Mouse (Mus musculus) cerebellum, postnatal 25 days (tissue): Measurements from ENCODE around the gene Bag3.

Source experiments
- DNase-seq, 2 experiments: peaks; one replicate each; pipeline ENCODE4 v3.0.0; 2021; ENCODE audit warnings: mixed read lengths in 2 of 2

Gene Bag3

DNA sequence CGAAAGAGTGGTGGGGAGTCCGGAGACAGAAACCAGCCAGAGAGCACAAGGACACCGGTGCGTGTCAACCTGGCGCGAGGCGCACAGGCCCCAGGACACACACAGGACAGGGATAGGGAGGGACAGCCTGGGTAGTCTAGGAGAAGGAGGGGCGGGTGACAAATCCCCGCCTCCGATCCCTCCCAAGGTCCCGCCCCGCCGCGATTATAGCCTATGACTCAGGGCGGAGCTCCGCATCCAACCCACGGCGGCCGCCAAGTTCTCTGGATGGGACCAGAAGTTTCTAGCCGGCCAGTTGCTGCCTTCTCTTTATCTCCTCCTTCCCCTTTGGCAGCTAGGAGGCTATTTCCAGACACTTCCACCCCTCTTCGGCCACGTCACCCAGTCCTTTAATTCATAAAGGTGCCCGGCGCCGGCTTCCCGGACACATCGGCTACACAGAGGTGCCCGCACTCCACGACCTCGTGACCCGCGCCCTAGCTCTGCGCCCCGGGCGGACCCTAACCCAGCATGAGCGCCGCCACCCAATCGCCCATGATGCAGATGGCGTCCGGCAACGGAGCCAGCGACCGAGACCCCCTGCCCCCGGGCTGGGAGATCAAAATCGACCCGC, at the start of gene Bag3:
Gene Bag3 (plus strand): TSS at position 268 of the 613 bp plus-strand sequence.
- peak; percentile 71 to 86 for DNase-seq

DNA sequence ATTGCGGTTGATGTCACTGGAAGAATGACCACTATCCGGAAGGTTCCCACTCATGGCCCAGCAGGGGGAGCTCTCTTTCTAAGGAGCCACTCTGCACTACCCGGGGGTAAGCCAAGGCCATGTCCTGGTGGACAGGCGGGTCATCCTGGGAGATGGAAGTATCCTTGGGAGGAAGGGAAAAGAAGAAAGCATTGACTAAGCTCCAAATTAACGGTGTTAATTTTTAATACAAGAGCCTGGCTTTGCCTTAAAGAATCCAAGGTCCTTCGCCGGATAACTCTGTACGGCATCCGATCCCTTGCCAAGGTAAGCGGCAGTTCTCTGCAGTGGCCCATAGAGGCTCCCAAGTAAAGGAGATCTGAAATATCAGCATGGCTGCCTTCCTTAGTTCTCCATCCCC, 49.1 kb upstream of the Bag3 start:
- DNase-seq, result peak; percentile 86 to 92

DNA sequence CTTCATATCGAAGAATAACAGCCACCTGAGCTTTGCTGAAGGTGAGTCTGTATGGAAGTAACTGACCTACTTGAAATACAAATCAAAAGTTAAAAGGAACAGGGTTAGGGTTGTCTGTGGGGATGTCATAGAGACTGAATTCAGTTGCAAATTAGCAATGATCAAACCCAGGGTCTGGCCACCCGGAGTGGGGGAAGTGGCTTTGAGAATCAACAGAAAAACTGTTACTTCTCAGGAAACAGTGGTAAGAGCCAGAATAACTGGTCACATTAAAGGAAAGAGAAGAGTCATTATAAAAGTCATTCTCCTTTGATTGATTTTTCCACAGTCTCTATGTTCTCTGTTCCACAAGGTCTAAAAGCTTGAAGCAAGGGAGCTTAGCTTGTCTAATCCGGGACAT, 34.4 kb upstream of the Bag3 start:
- DNase-seq, result no peak

DNA sequence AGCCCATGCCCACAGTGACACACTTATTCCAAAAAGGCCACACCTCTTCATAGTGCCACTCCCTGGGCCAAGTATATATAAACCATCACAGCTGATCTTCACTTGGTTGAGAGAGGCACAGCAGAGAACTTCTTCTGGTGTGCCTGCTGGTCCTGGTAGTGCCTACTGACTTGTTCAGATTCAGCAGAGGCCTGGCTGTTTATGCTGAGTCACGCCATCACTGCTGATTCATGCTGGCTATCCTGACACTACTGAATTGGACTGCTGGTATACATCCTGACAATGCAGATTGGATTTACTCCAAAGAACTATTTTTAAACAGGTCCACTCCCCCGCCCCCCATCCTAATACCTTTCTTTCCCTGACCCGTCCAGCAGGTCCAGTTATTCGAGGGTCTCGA, 28.9 kb upstream of the Bag3 start:
- no peak for DNase-seq

DNA sequence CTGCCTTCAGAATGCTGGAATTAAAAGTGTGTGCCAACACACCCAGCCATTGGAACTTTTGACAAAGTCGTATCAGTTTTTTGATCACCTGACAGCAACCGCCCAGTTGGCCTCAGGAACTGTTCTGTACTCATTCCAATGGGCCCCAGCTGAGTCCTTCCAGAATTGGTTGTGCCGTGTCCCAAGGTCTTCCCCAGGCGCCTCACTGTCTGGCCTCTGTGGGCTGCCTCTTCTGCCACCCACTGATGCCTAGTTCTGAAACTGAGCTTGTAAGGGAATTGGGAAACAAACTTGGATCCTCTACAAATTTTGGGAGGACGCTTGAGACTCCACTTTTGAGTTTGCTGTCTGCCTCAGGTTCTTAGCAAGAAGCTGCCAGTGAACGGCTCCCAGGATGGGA, 23.6 kb upstream of the Bag3 start:
- DNase-seq, result no peak

DNA sequence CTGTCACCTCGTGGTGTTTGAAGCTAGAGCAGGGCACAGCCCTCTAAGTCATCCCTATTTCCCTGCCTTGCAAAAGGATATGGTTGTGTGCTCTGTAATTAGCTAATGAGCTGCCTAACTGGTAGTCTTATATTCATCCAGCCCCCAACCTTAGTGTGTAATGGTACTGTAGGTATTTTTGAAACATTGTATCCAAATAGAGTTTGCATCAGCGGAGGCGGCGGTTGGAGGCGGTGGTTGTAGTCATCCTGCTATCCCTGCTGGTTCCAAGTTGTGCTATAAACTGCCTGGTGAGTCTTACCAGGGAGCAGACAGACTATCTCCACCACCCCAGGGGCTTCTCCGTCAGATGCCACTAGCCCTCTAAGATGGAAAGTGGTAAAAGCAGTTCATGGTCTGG, 19.3 kb upstream of the Bag3 start:
- no peak for DNase-seq

DNA sequence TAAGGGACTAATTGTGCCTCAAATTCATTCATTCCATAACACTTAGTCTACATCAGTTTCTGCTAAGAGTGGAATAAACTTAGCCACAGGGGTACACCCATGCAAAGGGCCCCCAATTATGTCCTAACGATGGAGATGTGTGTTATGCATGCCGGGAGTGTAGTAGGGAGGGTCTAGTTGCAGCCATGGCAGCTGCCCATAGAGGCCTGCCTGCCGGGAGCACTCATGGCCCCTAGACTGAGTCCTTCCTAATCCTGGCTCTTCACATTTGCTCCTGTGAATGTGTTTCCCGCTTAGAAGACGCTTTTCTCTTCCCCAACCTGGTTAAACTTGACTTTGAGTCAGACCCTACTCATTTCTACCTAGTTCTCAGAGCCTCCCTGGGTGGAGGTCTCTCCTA, 11.5 kb upstream of the Bag3 start:
- no peak for DNase-seq

DNA sequence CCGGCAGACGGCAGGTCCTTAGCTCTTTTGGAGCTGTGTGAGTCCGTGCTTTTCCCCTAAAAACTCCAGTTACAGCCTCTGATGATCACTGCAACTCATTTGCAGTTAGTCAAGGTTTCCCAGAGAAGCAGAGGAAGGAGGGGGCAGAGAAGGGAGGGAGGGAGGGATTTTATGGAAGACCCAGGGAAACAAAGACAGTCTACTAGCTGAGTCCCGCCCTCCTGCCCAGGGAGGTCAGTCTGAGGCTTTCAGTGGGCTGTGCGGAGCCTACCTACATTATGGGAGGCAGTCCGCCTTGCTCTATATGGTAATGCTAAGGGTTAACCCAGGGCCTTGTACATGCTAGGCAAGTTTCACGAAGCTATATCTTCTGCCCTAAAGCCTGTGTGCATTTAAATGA, 9.9 kb upstream of the Bag3 start:
- DNase-seq, result no peak

DNA sequence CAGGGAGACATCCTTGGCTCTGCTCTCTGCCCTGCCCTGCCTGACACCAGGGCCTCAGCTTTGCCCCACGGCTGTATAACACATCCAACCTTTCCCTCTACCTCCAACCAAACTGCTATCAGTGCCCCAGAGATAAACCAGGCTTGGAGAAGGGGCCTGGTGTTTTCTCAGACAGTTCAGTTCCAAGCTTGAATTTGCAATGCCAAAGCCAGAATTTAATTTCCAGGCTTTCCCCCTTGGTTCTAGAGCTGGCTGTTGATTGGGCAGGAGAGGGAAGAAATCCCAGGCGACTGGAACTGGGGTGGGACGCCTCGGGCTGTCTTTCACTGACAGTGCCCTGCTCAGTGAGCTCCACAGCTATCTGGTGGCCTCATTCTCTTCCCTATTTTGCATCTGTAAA, 9.1 kb upstream of the Bag3 start:
- DNase-seq, result no peak

DNA sequence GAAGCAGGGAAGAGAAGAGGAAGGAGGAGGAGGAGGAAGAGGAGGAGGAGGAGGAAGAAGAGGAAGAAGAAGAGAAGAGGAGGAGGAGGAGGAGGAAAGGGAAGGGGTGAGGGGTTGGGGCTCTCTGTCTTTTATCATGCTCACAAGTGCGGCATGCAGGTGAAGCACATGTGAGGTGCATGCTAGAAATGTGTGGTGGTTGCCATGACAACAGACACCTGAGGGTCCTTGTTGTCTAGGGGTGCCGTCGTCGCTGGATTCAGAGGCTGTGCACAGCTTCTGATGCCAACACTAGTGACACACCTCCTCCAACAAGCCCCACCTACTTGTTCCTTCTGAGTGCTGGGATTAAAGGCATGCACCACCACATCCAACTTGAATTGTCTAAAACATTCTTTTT, 7.1 kb upstream of the Bag3 start:
- DNase-seq, result no peak

DNA sequence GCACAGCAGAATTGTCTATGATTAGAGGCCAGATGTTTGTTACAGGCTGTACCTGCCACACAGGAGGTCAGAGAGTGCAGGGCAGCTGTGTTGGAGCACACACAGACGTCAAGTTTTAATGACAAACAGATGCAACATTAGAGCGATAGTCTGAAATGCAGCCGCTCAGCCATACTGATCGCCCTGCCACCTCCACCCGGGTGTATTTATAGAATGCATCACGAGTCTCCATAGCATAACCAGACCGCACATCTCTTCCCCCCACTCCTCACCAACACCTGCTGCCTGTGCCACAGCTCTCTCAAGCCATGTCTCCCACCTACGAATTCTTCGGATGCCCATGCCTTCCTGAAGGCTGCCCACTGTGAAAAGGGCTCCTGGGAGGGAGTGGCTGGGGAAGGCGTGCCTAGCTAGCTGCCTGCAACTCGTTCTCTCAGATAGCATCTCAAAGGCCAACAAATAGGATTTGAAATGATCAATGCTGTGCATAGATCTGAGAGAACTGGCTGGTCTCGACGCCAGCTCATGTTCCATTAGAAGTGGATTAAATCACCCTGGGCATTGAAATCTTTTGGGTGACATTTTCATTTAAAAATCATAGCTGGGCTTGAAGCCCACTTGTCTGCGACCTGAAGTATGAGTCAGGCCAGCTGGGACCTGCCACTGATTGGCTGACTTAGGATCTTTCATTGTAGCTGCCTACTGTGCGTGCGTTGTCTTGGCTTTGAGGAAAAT, 3.9 kb upstream of the Bag3 start:
- DNase-seq, result no peak

DNA sequence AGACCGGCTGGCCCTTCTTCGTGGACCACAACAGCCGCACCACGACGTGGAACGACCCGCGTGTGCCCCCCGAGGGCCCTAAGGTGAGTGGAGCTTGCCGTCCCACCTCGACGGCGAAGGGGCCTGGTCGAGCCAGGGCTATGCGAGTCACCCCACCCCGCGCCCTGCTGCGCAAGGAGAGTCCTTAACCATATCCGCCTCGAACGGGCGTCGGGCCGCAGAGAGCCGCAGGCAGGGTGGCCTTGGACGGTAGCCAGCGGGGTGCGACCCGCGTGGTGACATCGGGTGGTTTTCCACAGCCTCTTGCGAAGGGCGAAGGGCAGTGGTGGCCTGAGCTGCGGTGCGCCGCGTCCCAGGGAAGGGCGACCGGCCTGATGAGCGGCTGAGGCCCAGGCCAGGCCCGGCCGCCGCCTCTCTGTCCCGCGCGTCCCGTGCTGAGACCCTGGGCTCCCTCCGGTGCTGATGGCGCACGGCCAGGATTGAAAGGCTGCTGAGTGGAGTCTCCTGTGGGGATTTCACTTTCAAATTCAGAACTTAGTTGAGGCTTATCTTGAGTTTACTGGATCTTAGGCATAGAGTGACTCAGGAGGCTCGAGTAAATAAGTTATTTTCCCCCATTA, 656 bp downstream of the Bag3 start:
- DNase-seq, result peak; percentile 34 to 64

DNA sequence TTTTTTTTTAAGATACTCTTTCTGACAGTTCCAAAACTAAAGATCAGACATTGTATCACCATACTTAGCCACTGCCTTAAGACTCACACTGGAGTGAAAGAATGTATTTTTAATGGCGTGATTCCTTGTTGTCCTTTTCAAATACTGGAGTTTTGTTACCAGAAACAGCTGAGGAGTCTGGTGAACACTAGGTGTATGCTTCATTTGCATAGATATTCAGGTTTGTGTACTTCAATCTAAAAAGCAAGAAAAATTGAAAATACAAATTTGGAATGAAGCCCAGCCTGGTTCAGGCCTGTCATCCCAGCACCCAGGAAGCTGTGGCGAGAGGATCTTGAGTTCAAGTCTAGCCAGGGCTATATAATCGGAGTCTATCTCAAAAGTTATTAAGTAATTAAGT, 1.2 kb downstream of the Bag3 start:
- DNase-seq, result no peak

DNA sequence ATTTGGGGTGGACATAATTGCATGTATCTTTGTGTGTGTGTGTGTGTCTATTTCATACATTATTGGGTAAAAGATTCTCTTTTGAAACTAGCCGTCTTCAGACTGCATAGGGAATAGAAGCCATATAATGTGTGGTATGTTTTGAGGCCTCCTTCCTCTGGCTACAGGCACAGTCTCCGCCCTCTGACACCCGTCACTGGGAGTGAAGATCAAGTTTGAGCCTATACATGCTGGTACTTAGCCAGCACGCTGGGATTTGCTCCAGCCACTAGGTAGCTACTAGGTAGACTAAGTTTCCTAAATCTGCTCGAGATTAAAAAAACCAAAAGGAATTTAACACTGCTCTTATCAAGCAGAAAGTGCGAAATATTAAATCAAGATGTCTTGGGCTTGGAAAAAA, 3.2 kb downstream of the Bag3 start:
- no peak for DNase-seq

DNA sequence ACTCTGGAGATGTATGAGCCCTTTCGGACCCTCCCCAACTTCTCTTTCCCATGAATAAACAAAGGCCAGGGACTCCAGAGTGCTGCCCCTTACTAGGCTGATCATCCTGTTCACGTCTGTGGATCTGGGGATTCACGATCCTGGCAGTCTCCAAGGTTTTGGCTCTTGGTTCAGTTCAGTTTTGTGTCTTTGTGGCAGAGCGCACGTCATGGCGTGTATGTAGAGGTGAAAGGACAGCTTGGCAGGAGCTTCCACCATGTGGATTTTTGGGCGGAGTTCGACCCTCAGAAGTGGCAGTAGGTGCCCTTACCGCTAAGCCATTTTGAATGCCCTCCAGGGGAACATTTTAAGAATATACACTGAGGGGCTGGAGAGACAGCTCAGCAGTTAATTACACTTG, 5.2 kb downstream of the Bag3 start:
- DNase-seq, result no peak

DNA sequence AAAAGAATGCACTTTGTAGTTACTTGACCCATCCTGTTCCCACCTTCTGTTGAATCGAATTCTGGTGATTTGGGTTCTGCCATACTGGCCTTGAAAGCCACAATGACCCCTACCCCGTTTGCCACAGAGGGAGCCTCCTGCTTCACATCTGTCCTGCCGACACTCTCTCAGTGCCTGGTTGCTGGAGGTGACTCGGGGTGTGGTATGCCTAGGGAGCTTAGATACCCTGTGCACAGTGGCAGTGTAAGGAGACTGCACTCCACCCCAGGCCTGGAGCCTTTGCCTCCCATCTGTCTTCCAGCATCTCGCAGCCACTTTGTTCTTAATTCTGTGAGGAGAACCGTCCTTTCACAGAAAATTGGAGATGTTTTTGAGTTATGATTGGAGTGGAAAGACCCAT, 5.7 kb downstream of the Bag3 start:
- no peak for DNase-seq

DNA sequence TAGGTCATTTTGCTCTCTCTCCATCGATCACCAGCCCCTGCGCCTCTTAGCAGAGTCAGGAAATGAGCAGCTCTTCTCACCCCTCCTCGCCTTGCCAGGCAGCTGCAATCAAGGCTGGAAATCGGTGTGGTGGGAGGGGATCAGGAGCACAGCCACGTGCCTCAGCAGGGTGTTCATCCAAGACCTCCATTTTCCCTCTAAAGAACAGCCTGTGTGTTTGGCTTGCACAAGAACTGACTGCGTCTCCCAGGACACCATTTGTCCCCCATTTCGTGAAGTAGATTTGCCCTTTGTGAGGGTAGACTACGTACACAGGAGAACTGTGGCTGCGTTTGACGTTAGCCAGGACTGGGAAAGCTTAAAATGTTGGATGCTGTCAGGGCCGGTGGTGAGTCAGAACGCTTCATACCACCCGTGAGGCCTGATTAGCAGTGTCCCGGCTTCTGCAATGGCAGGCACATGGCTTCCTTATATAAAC, 6.2 kb downstream of the Bag3 start:
- DNase-seq, result peak; percentile 28 to 44

DNA sequence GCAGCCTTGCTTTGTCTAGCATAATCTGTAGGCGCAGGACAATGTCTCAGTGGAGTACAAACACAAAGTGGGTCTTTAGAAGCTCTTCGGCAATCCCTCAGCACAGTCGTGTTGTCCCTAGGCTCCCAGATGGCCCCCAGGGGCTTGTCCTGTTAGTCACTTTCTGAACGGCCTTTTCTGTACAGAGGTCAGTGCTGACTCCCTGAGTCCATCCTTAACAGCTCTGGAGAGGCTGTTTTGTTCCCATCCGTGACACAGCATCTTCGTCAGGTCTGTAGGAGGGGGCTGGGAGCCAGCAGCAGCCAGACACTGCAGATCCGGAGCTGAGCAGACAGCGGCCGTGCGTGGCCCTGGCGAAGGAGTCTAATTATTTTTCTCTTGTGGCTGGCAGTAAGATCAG, 7.6 kb downstream of the Bag3 start:
- peak; percentile 40 to 44 for DNase-seq

DNA sequence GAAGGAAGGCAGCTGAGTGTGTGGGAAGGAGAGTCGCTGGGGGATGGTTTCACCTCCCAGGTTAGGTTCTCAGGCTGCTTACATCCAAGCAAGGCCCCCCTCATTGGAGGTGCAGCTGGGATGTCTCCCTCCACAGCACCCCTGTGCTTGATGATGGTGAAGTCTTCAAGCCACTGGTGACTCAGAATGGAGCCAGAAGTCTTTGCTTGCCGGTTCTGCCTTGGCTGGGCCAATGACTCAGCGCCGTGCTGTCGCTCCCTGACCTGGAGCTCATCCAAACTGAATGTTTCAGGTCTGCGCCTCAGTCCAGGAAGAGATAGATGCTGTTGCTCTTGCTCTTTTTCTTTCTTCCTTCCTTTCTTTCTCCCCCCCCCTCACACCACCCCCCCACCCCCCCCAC, 8.5 kb downstream of the Bag3 start:
- DNase-seq, result peak; percentile 76 to 84

DNA sequence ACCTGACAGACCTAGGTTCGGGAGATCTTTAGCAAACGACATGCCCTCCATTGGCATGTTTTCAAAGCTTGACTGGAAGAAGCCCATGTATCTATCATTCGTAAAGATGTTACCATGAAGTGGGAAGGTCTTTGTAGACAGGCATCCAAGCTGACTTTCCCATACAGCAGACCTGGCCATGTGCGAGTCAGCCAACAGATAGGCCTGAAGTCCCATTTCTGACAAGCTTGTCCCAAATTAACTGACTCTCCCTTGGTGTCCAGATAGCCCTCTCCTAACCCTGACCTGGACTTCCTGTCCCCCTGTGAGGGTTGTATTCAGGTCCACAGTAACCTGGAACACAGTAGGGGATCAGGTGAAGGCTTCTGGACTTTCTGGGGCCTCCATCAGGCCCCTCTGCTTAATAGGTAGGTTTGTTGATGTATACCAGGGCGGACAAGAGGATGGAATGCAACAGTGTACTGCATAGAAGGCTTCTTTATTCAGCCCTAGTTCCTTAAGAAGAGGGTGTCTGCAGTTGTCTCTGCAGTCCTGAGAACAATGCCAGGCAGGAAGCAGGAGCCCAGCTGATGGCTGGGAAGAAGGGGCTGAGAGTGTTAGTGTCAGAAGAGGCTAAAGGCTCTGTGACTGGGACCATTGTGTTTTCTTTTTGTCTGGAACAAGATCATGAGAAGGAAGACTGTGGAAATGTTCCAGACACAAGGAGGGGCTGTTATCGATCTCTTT, 9.2 kb downstream of the Bag3 start:
- DNase-seq, result no peak

DNA sequence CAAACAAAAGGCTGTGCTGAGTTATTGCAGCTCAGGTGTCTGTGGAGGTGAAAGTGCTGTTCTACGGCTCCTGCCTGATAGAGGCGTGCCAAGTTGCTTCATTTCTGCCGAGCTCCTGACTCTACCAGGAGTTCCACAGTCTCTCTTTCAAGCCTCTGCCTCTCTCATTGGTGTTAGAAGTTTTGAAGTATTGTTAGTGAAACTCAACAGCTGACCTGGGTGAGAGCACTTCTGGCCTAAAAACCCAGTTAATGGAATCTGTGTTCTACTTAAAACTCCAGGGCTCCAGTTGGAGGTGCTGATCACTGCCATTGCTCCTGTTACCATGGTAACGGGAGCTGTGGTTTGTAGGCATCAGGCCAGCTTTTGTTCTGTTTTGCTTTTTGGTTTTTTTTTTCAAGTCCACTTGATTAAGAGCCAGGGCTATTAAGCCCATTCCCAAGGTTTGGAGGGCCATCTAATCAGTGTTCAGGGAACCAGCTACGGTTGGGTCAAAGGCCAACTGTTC, 11.6 kb downstream of the Bag3 start:
- no peak for DNase-seq

DNA sequence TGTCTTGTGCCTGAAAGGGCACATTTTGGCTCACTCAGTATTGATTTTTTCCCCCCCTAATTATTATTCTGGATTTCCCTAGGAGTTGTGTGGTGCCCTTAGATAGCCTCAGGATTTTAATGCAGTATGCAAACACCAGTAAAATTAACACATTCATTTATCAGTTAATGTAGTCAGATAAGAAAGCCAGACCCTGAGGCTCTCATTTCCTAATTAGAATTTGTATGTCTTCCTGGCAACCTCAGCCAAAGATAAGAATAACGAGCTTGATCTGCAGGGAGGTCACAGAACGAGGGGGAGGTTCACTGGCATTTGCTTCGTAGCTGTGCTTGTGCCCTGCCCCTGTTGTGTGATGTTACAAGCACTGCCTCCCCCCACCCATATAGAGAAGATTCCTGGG, 12.7 kb downstream of the Bag3 start:
- no peak for DNase-seq

DNA sequence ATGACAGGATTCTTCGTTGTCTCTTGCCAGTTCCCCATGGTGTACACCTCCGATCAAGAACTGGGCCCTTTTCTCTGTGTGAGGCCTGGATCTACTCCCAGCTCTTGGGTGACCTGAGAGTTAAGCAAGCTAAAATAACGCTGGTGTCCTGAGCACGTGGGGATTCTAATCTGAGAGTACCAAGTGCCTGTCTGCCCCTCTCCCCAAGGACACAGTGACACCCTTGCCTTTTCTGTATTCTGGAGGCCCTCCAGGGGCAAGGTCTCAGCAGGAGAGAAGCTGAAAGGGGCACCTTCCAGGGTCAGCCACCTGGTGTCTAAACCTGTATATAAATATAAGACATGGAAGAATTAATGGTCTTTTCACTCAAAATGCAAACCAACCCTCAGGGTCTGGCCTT, 14.3 kb downstream of the Bag3 start:
- DNase-seq, result no peak
